Mouse (Mus musculus): Measurements from ENCODE around the gene Ston2. TPM values are rescaled to one million over a fixed set of nuclear protein-coding genes. Genes with fewer than 3 reads are reported as not detected.
"Not testable (repeated sequence)": the region's sequence is repeated elsewhere in the genome, so short reads cannot be mapped to it uniquely, and the experiment has no call there.

Ston2 gene
- total and polyA plus RNA-seq, 3 experiments = 3.6 to 4.7 (median 4.1) TPM

DNA sequence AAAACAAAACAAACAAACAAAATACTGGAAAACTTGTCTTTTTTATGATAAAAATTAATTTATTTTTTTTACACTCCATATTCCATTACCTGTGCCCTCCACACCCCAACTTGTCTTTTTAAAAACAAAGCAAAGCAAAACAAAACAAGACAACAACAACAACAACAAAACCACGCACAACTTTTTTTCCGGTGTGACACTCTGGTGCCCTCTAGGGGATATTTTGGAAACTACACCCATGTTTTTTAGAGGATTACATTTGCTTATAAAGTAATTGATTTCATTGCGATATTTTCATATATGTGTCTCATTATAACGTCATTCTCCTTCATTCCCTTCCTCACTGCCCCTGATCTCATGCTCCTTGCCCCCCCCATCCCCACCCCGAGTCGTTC lies 11.2 kb upstream of the Ston2 start:
- DNase-seq = no peak
- H3K79me2 ChIP-seq (replicated peaks; ENCODE audit: control insufficient read depth, insufficient read depth, low read length) = no peaks in the 10 kb centered on the region
- peak; percentile 88 for TF ChIP-seq CTCF (IDR thresholded peaks at IDR 0.05)
- TF ChIP-seq POLR2A (IDR thresholded peaks at IDR 0.05; ENCODE audit: insufficient read depth, low read depth, low read length) = no peak
- TF ChIP-seq EP300 (IDR thresholded peaks at IDR 0.05; ENCODE audit: insufficient read depth, low read depth, low read length) = no peak
- H3K27ac ChIP-seq = no peak overlapping the region
- H3K9ac ChIP-seq (ENCODE audit: low read depth, low read length) = no peak overlapping the region
- WGBS = 10% methylated on average over 6 of the region's 6 CpGs
- no peaks in the 10 kb centered on the region for H3K36me3 ChIP-seq (ENCODE audit: control insufficient read depth, insufficient read depth, low read length)
- H3K4me1 ChIP-seq (ENCODE audit: control insufficient read depth, insufficient read depth, low read length) = no peaks in the 10 kb centered on the region
- H3K4me3 ChIP-seq = no peak overlapping the region
- intact Hi-C loops (cut with DNase I) = loop anchor here (1.0 kb wide), 1 partner anchor 399 kb away; no protein-coding TSS in a partner anchor
- no peaks in the 10 kb centered on the region; the same call in 1 of the 2 replicates for H3K27me3 ChIP-seq (ENCODE audit: control insufficient read depth, insufficient read depth, low read length)

DNA sequence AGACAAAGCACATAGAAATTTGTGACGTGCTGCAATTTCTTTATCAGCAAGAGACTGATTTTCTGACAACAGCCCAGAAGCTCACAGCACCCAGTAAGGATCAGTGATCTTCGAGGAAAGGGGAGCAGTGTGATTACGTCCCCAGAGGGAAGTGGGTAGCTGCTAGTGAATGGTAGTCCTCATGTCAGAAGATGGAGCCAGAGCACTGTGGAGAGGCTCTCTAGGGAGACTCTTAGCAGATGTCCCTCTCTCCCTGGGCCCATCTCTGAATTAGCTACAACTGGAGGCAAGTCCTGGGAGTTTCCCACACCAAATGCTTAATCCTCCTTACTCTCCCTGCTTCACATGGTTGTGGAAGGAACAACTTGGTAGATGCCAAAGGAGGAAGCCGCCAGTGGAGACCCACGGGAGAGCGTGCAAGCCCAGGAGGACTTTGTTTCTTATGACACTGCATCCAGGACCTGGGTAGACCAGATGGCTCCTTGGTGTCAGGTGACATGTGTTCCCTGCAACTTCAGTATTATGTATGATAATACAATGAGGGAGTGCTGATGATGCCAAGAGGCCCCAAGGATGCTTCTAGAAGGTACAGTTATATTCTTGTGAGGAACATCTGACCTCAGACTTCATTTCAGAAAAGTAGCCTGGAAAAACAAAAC lies 10.7 kb upstream of the Ston2 start:
- no peak overlapping the region for H3K27ac ChIP-seq
- H3K27me3 ChIP-seq (ENCODE audit: control insufficient read depth, insufficient read depth, low read length) = no peaks in the 10 kb centered on the region; the same call in 1 of the 2 replicates
- intact Hi-C loops (cut with DNase I) = loop anchor here (1.0 kb wide), 1 partner anchor 399 kb away; no protein-coding TSS in a partner anchor
- H3K9ac ChIP-seq (ENCODE audit: low read depth, low read length) = no peak overlapping the region
- no peak for DNase-seq
- no peaks in the 10 kb centered on the region for H3K79me2 ChIP-seq (replicated peaks; ENCODE audit: control insufficient read depth, insufficient read depth, low read length)
- H3K4me1 ChIP-seq (ENCODE audit: control insufficient read depth, insufficient read depth, low read length) = no peaks in the 10 kb centered on the region
- WGBS = 65% methylated on average over 6 of the region's 6 CpGs
- H3K36me3 ChIP-seq (ENCODE audit: control insufficient read depth, insufficient read depth, low read length) = no peaks in the 10 kb centered on the region
- TF ChIP-seq EP300 (IDR thresholded peaks at IDR 0.05; ENCODE audit: insufficient read depth, low read depth, low read length) (no peak), CTCF (IDR thresholded peaks at IDR 0.05) (no peak), POLR2A (IDR thresholded peaks at IDR 0.05; ENCODE audit: insufficient read depth, low read depth, low read length) (no peak)
- H3K4me3 ChIP-seq = no peak overlapping the region

GRCm38 (mm10) chr12:91796774-91797173 lies 8.6 kb upstream of the Ston2 start:
- Histone ChIP-seq H3K36me3 (ENCODE audit: control insufficient read depth, insufficient read depth, low read length) (no peaks in the 10 kb centered on the region), H3K27me3 (ENCODE audit: control insufficient read depth, insufficient read depth, low read length) (no peaks in the 10 kb centered on the region; the same call in 1 of the 2 replicates), H3K79me2 (replicated peaks; ENCODE audit: control insufficient read depth, insufficient read depth, low read length) (no peaks in the 10 kb centered on the region), H3K4me1 (ENCODE audit: control insufficient read depth, insufficient read depth, low read length) (no peaks in the 10 kb centered on the region), H3K4me3 (no peak overlapping the region), H3K9ac (ENCODE audit: low read depth, low read length) (no peak overlapping the region), H3K27ac (no peak overlapping the region)
- intact Hi-C loops (cut with DNase I) = no loop called here
- DNase-seq = no peak
- TF ChIP-seq CTCF (IDR thresholded peaks at IDR 0.05) (no peak), POLR2A (IDR thresholded peaks at IDR 0.05; ENCODE audit: insufficient read depth, low read depth, low read length) (no peak), EP300 (IDR thresholded peaks at IDR 0.05; ENCODE audit: insufficient read depth, low read depth, low read length) (no peak)
- 57% methylated on average over 4 of the region's 4 CpGs for WGBS

GRCm38 (mm10) chr12:91793266-91793665 lies 5.1 kb upstream of the Ston2 start:
- Histone ChIP-seq H3K27ac (no peak overlapping the region), H3K9ac (ENCODE audit: low read depth, low read length) (no peak overlapping the region), H3K79me2 (replicated peaks; ENCODE audit: control insufficient read depth, insufficient read depth, low read length) (no peaks in the 10 kb centered on the region), H3K27me3 (ENCODE audit: control insufficient read depth, insufficient read depth, low read length) (no peaks in the 10 kb centered on the region), H3K4me3 (no peak overlapping the region), H3K36me3 (ENCODE audit: control insufficient read depth, insufficient read depth, low read length) (no peaks in the 10 kb centered on the region), H3K4me1 (ENCODE audit: control insufficient read depth, insufficient read depth, low read length) (no peaks in the 10 kb centered on the region)
- intact Hi-C loops (cut with DNase I) = no loop called here
- 71% methylated on average over 8 of the region's 8 CpGs for WGBS
- DNase-seq = no peak
- TF ChIP-seq EP300 (IDR thresholded peaks at IDR 0.05; ENCODE audit: insufficient read depth, low read depth, low read length) (no peak), CTCF (IDR thresholded peaks at IDR 0.05) (no peak), POLR2A (IDR thresholded peaks at IDR 0.05; ENCODE audit: insufficient read depth, low read depth, low read length) (no peak)

GRCm38 (mm10) chr12:91791822-91792221 lies 3.6 kb upstream of the Ston2 start:
- H3K27me3 ChIP-seq (ENCODE audit: control insufficient read depth, insufficient read depth, low read length) = no peaks in the 10 kb centered on the region
- no peak overlapping the region for H3K9ac ChIP-seq (ENCODE audit: low read depth, low read length)
- H3K36me3 ChIP-seq (ENCODE audit: control insufficient read depth, insufficient read depth, low read length) = no peaks in the 10 kb centered on the region
- DNase-seq = no peak
- WGBS = 45% methylated on average over 4 of the region's 4 CpGs
- TF ChIP-seq EP300 (IDR thresholded peaks at IDR 0.05; ENCODE audit: insufficient read depth, low read depth, low read length) (no peak), CTCF (IDR thresholded peaks at IDR 0.05) (no peak), POLR2A (IDR thresholded peaks at IDR 0.05; ENCODE audit: insufficient read depth, low read depth, low read length) (no peak)
- intact Hi-C loops (cut with DNase I) = no loop called here
- no peaks in the 10 kb centered on the region for H3K4me1 ChIP-seq (ENCODE audit: control insufficient read depth, insufficient read depth, low read length)
- H3K79me2 ChIP-seq (replicated peaks; ENCODE audit: control insufficient read depth, insufficient read depth, low read length) = no peaks in the 10 kb centered on the region
- H3K27ac ChIP-seq = no peak overlapping the region
- H3K4me3 ChIP-seq = no peak overlapping the region

GRCm38 (mm10) chr12:91789801-91790200 lies 1.6 kb upstream of the Ston2 start:
- DNase-seq = peak; percentile 44 to 53
- Histone ChIP-seq H3K4me1 (ENCODE audit: control insufficient read depth, insufficient read depth, low read length) (no peaks in the 10 kb centered on the region; the same call in 1 of the 2 replicates), H3K27me3 (ENCODE audit: control insufficient read depth, insufficient read depth, low read length) (no peaks in the 10 kb centered on the region), H3K27ac (no peak overlapping the region), H3K4me3 (no peak overlapping the region), H3K9ac (ENCODE audit: low read depth, low read length) (no peak overlapping the region), H3K36me3 (ENCODE audit: control insufficient read depth, insufficient read depth, low read length) (no peaks in the 10 kb centered on the region), H3K79me2 (replicated peaks; ENCODE audit: control insufficient read depth, insufficient read depth, low read length) (no peaks in the 10 kb centered on the region)
- no peak for TF ChIP-seq EP300 (IDR thresholded peaks at IDR 0.05; ENCODE audit: insufficient read depth, low read depth, low read length)
- TF ChIP-seq CTCF (IDR thresholded peaks at IDR 0.05) = peak; percentile 72
- no peak for TF ChIP-seq POLR2A (IDR thresholded peaks at IDR 0.05; ENCODE audit: insufficient read depth, low read depth, low read length)
- WGBS = 53% methylated on average over 6 of the region's 6 CpGs
- intact Hi-C loops (cut with DNase I) = loop anchor here (1.0 to 5.0 kb wide), 3 partner anchors 42 to 148 kb away; no protein-coding TSS in a partner anchor

DNA sequence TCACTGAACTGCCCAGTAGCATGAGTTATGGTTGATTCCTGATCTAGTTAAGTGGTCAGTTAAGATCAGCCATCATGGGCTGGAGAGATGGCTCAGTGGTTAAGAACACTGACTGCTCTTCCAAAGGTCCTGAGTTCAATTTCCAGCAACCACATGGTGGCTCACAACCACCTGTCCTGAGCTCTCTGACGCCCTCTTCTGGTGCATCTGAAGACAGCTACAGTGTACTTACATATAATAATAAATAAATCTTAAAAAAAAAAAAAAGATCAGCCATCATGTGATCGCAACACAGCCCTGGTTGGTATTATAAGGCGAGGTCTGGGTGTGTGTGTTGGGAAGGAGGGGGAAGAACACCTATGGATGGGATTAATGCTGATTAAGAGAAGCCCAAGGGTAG lies 259 bp upstream of the Ston2 start:
- 63% methylated on average over 3 of the region's 3 CpGs for WGBS
- H3K9ac ChIP-seq (ENCODE audit: low read depth, low read length); H3K4me1 ChIP-seq (ENCODE audit: control insufficient read depth, insufficient read depth, low read length); H3K27me3 ChIP-seq (ENCODE audit: control insufficient read depth, insufficient read depth, low read length); H3K4me3 ChIP-seq; H3K27ac ChIP-seq; H3K36me3 ChIP-seq (ENCODE audit: control insufficient read depth, insufficient read depth, low read length); DNase-seq; H3K79me2 ChIP-seq (replicated peaks; ENCODE audit: control insufficient read depth, insufficient read depth, low read length): not testable (repeated sequence)
- intact Hi-C loops (cut with DNase I) = loop anchor here (5.0 kb wide), 2 partner anchors 41 to 56 kb away; no protein-coding TSS in a partner anchor

All from heart, adult 2 months (tissue).